Mouse (Mus musculus): ENCODE data around the gene Myh6. TPM values are rescaled to one million over a fixed set of nuclear protein-coding genes. Genes with fewer than 3 reads are reported as not detected.

Gene Myh6
- total RNA-seq, 2 experiments from 2014 or later: 21,244 to 21,975 TPM

- no peak for DNase-seq
These were observed 7.5 kb downstream of the Myh6 start for GRCm38 (mm10) chr14:54959197-54959596.

- no peak for DNase-seq
These were observed 8.2 kb downstream of the Myh6 start for GRCm38 (mm10) chr14:54958503-54958902.

GRCm38 (mm10) chr14:54956533-54956932 lies 10.2 kb downstream of the Myh6 start:
- DNase-seq: peak in 1 of 2 experiments; percentile 49

GRCm38 (mm10) chr14:54955481-54955880 lies 11.2 kb downstream of the Myh6 start:
- DNase-seq: no peak

GRCm38 (mm10) chr14:54954474-54954873 lies 12.3 kb downstream of the Myh6 start:
- DNase-seq: no peak

- DNase-seq: no peak
These were observed 13.0 kb downstream of the Myh6 start for GRCm38 (mm10) chr14:54953664-54954206.

GRCm38 (mm10) chr14:54951587-54951986 lies 15.1 kb downstream of the Myh6 start:
- DNase-seq: no peak

GRCm38 (mm10) chr14:54950493-54950892 lies 16.2 kb downstream of the Myh6 start:
- DNase-seq: no peak

- DNase-seq: no peak
These were observed 17.9 kb downstream of the Myh6 start for GRCm38 (mm10) chr14:54948781-54949180.

GRCm38 (mm10) chr14:54947008-54947407 lies 19.7 kb downstream of the Myh6 start:
- peak in 1 of 2 experiments; percentile 31 for DNase-seq

DNA sequence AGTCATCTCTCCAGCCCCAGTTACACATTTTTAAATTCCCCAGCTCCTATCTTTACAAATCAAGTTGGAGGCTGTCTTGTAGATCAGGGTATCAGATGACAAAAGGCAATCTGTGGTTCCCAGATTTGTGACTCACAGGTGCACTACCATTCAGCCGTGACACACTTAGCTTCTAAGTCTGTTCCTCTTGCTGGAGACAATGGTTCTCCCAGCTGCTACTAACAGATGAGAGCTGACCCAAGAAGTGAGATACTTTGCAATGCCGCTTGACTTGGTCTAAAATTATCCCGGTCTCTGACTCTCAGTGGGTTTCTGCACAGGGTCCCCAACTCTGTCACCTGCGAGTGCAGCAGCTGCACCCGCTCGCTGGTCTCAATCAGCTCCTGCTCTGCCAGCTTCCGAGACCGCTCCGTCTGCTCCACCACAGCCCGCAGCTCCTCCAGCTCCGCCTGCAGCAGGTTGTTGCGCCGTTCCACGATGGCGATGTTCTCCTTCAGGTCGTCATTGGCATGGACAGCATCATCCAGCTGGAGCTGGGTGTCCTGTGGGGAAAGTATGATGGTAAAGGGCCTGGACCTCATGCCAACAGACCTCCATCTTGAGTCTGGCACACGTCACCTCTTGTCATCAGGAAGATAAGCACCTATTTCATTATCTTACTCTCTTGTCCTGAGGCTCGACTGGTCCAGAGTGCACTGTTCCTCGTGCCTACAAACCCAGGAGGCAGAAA lies 20.6 kb downstream of the Myh6 start:
- DNase-seq: peak in 1 of 2 experiments; percentile 30

- peak in 1 of 2 experiments; percentile 11 for DNase-seq
These were observed 21.8 kb downstream of the Myh6 start for GRCm38 (mm10) chr14:54944939-54945338.

GRCm38 (mm10) chr14:54943971-54944370 lies 22.8 kb downstream of the Myh6 start:
- no peak for DNase-seq

GRCm38 (mm10) chr14:54942479-54942878 lies 24.2 kb downstream of the Myh6 start:
- DNase-seq: peak in 1 of 2 experiments; percentile 18

DNA sequence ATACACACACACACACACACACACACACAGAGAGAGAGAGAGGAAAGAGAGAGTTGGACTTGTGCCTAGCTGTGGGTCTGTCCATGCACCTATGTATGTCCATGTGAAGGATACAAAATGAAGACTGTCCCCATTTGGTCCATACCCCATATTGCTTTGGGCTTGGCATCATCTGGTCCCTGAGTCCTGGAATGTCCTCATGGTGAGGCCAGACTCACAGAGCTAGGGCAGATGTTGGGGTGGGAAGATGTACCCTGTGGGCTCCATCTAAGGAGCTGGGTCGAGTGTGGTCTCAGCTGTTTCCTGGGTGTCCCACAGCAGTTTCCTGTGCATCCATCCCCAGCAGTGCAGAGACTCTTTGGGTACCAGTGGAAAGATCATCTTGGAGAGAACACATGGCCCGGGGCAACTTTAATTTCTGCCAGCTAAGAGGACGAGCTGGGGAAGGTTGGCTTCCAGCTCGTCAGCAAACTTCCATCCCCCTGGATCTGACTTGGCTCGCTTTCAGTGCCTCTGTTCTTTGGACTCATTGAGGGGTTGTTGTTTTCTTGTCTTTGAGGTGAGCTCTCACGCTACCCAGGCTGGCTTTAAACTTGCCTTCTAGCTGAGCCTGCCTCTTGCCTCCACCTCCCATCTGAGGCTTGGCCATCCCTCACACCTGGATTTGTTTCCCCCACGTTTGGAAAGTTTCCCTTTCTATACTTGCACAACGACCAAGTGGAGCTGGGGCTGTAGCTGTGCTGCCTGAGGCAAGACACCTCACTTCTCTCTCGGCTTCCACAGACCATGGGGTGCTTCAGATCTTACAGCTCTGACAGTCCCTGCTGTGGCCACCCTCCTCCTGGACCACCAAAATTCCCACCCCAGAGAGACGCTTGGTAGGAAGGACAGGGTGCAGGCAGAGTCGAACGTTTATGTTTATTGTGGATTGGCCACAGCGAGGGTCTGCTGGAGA lies 25.4 kb downstream of the Myh6 start:
- DNase-seq: peak; percentile 33 to 37

DNA sequence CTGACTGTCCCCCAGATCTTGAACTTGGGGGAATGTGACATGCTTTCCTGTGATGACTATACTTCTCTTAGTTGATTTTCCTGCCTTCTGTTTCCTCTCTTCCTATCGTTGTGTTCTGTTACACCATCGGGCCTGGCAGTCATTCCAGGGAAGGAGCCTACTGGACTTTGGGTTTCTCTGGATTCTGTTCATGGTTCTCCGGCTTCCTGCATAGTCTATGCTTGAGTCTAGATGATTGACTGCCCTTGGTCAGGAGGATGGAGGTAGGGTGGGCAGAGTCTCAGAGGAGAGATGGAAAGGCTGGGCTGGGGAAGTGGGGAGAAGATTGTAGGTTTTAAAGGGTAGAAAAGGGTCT lies 26.6 kb downstream of the Myh6 start:
- peak in 1 of 2 experiments; percentile 58 for DNase-seq

GRCm38 (mm10) chr14:54939434-54940175 lies 27.1 kb downstream of the Myh6 start:
- peak; percentile 80 to 87 for DNase-seq

- peak; percentile 30 to 48 for DNase-seq
These were observed 28.1 kb downstream of the Myh6 start for GRCm38 (mm10) chr14:54938431-54939219.

- DNase-seq: peak in 1 of 2 experiments; percentile 5
These were observed 29.2 kb downstream of the Myh6 start for GRCm38 (mm10) chr14:54937361-54938182.

GRCm38 (mm10) chr14:54936831-54937160 lies 29.9 kb downstream of the Myh6 start:
- no peak for DNase-seq
